Mouse (Mus musculus): Measurements from ENCODE around the gene Zfp108. TPM values are rescaled to one million over a fixed set of nuclear protein-coding genes. Genes with fewer than 3 reads are reported as not detected.
"Not testable (repeated sequence)": the region's sequence is repeated elsewhere in the genome, so short reads cannot be mapped to it uniquely, and the experiment has no call there.

Gene Zfp108
- polyA plus RNA-seq, 1 experiment from 2014 or later = 4.6 TPM

- Histone ChIP-seq H3K27ac (no peak overlapping the region), H3K27me3 (no peaks in the 10 kb centered on the region), H3K4me1 (replicated peaks) (peaks cover 20% of the 10 kb centered on the region), H3K4me2 (replicated peaks) (no peak overlapping the region), H3K9me3 (no peaks in the 10 kb centered on the region), H3K36me3 (peaks cover 9% of the 10 kb centered on the region), H3K4me3 (replicated peaks) (no peak overlapping the region), H3K9ac (replicated peaks) (no peak overlapping the region)
- no peak for ATAC-seq
- WGBS = 67% methylated on average over 24 of the region's 24 CpGs
Observed at GRCm38 (mm10) chr7:24268176-24269155, 13.9 kb downstream of the Zfp108 start.

GRCm38 (mm10) chr7:24269256-24269655 lies 14.7 kb downstream of the Zfp108 start:
- ATAC-seq = 0 out of 2 replicates have a peak, but pooled peaks have one; percentile 9
- peak overlapping the region; percentile 60; the same call in 1 of the 2 replicates for H3K4me3 ChIP-seq (replicated peaks)
- H3K9me3 ChIP-seq = no peaks in the 10 kb centered on the region
- no peaks in the 10 kb centered on the region for H3K27me3 ChIP-seq
- H3K27ac ChIP-seq = no peak overlapping the region
- 76% methylated on average over 3 of the region's 3 CpGs for WGBS
- H3K4me2 ChIP-seq (replicated peaks) = peak overlapping the region; percentile 72; the same call in 1 of the 2 replicates
- H3K36me3 ChIP-seq = peaks cover 17% of the 10 kb centered on the region
- no peak overlapping the region for H3K9ac ChIP-seq (replicated peaks)
- H3K4me1 ChIP-seq (replicated peaks) = peaks cover 20% of the 10 kb centered on the region

GRCm38 (mm10) chr7:24269667-24270287 lies 15.2 kb downstream of the Zfp108 start:
- peaks cover 20% of the 10 kb centered on the region for H3K4me1 ChIP-seq (replicated peaks)
- H3K36me3 ChIP-seq = peaks cover 22% of the 10 kb centered on the region
- H3K4me2 ChIP-seq (replicated peaks) = peak overlapping the region; percentile 72
- ATAC-seq = peak; percentile 74
- no peaks in the 10 kb centered on the region for H3K9me3 ChIP-seq
- peak overlapping the region; percentile 79 for H3K9ac ChIP-seq (replicated peaks)
- H3K4me3 ChIP-seq (replicated peaks) = peak overlapping the region; percentile 60
- WGBS = 40% methylated on average over 7 of the region's 7 CpGs
- no peak overlapping the region for H3K27ac ChIP-seq
- no peaks in the 10 kb centered on the region for H3K27me3 ChIP-seq

GRCm38 (mm10) chr7:24270288-24270672 lies 15.7 kb downstream of the Zfp108 start, which contains the start of gene Zfp93:
Zfp93 (plus strand) TSS chr7:24270420.
- Histone ChIP-seq H3K4me1 (replicated peaks) (peaks cover 20% of the 10 kb centered on the region), H3K4me3 (replicated peaks) (peak within 1 kb of the TSS; percentile 60), H3K27me3 (no peaks in the 10 kb centered on the region), H3K36me3 (peaks cover 27% of the 10 kb centered on the region), H3K4me2 (replicated peaks) (peak within 1 kb of the TSS; percentile 72), H3K9me3 (no peaks in the 10 kb centered on the region), H3K27ac (peak within 1 kb of the TSS; percentile 80), H3K9ac (replicated peaks) (peak within 1 kb of the TSS; percentile 79)
- 0% methylated on average over 12 of the region's 12 CpGs for WGBS
- ATAC-seq = peak; percentile 95

GRCm38 (mm10) chr7:24271191-24271590 lies 16.6 kb downstream of the Zfp108 start:
- no peak overlapping the region for H3K4me2 ChIP-seq (replicated peaks)
- H3K4me3 ChIP-seq (replicated peaks) = no peak overlapping the region
- H3K9me3 ChIP-seq = no peaks in the 10 kb centered on the region
- no peaks in the 10 kb centered on the region for H3K27me3 ChIP-seq
- H3K36me3 ChIP-seq = peaks cover 33% of the 10 kb centered on the region
- H3K27ac ChIP-seq = no peak overlapping the region
- peaks cover 20% of the 10 kb centered on the region for H3K4me1 ChIP-seq (replicated peaks)
- no peak for ATAC-seq
- WGBS = 95% methylated on average over 6 of the region's 6 CpGs
- H3K9ac ChIP-seq (replicated peaks) = no peak overlapping the region

GRCm38 (mm10) chr7:24274456-24274855 lies 19.9 kb downstream of the Zfp108 start:
- Histone ChIP-seq H3K36me3 (peaks cover 42% of the 10 kb centered on the region), H3K9ac (replicated peaks) (no peak overlapping the region), H3K9me3 (no peaks in the 10 kb centered on the region), H3K4me2 (replicated peaks) (no peak overlapping the region), H3K4me3 (replicated peaks) (no peak overlapping the region), H3K27me3 (no peaks in the 10 kb centered on the region), H3K27ac (no peak overlapping the region), H3K4me1 (replicated peaks) (peaks cover 11% of the 10 kb centered on the region)
- no peak for ATAC-seq
- WGBS = 92% methylated on average over 4 of the region's 4 CpGs

GRCm38 (mm10) chr7:24278771-24279170 lies 24.2 kb downstream of the Zfp108 start:
- not testable (repeated sequence) for H3K27me3 ChIP-seq; H3K4me2 ChIP-seq (replicated peaks); ATAC-seq; H3K4me3 ChIP-seq (replicated peaks); H3K27ac ChIP-seq; H3K9ac ChIP-seq (replicated peaks); H3K4me1 ChIP-seq (replicated peaks); H3K9me3 ChIP-seq
- WGBS = 83% methylated on average over 3 of the region's 3 CpGs
- peaks cover 33% of the 10 kb centered on the region for H3K36me3 ChIP-seq

GRCm38 (mm10) chr7:24280031-24280857 lies 25.6 kb downstream of the Zfp108 start:
- Histone ChIP-seq H3K4me1 (replicated peaks) (no peaks in the 10 kb centered on the region), H3K27ac (no peak overlapping the region), H3K9me3 (no peaks in the 10 kb centered on the region), H3K4me3 (replicated peaks) (no peak overlapping the region), H3K4me2 (replicated peaks) (no peak overlapping the region), H3K27me3 (no peaks in the 10 kb centered on the region), H3K36me3 (peaks cover 19% of the 10 kb centered on the region), H3K9ac (replicated peaks) (no peak overlapping the region)
- no peak for ATAC-seq
- 52% methylated on average over 10 of the region's 10 CpGs for WGBS

GRCm38 (mm10) chr7:24280858-24281145 lies 26.2 kb downstream of the Zfp108 start:
- no peak for ATAC-seq
- 50% methylated on average over 4 of the region's 4 CpGs for WGBS
- H3K27ac ChIP-seq = no peak overlapping the region
- no peak overlapping the region for H3K4me3 ChIP-seq (replicated peaks)
- H3K27me3 ChIP-seq = no peaks in the 10 kb centered on the region
- no peaks in the 10 kb centered on the region for H3K4me1 ChIP-seq (replicated peaks)
- H3K9ac ChIP-seq (replicated peaks) = no peak overlapping the region
- H3K4me2 ChIP-seq (replicated peaks) = no peak overlapping the region
- H3K9me3 ChIP-seq = no peaks in the 10 kb centered on the region
- H3K36me3 ChIP-seq = peaks cover 13% of the 10 kb centered on the region

GRCm38 (mm10) chr7:24286090-24286489 lies 31.5 kb downstream of the Zfp108 start:
- no peak overlapping the region for H3K4me3 ChIP-seq (replicated peaks)
- peaks cover 44% of the 10 kb centered on the region for H3K36me3 ChIP-seq
- WGBS = 59% methylated on average over 4 of the region's 4 CpGs
- H3K4me1 ChIP-seq (replicated peaks) = no peaks in the 10 kb centered on the region
- ATAC-seq = no peak
- no peak overlapping the region for H3K9ac ChIP-seq (replicated peaks)
- H3K27ac ChIP-seq = no peak overlapping the region
- H3K27me3 ChIP-seq = no peaks in the 10 kb centered on the region
- H3K9me3 ChIP-seq = no peaks in the 10 kb centered on the region
- H3K4me2 ChIP-seq (replicated peaks) = no peak overlapping the region

GRCm38 (mm10) chr7:24286916-24287315 lies 32.3 kb downstream of the Zfp108 start:
- 89% methylated on average over 4 of the region's 4 CpGs for WGBS
- Histone ChIP-seq H3K27ac (no peak overlapping the region), H3K9me3 (no peaks in the 10 kb centered on the region), H3K4me2 (replicated peaks) (no peak overlapping the region), H3K9ac (replicated peaks) (no peak overlapping the region), H3K4me3 (replicated peaks) (no peak overlapping the region), H3K36me3 (peaks cover 52% of the 10 kb centered on the region), H3K4me1 (replicated peaks) (no peaks in the 10 kb centered on the region), H3K27me3 (no peaks in the 10 kb centered on the region)
- ATAC-seq = no peak

GRCm38 (mm10) chr7:24287670-24288069 lies 33.1 kb downstream of the Zfp108 start:
- Histone ChIP-seq H3K4me2 (replicated peaks) (no peak overlapping the region), H3K4me1 (replicated peaks) (no peaks in the 10 kb centered on the region), H3K27me3 (no peaks in the 10 kb centered on the region), H3K27ac (no peak overlapping the region), H3K36me3 (peaks cover 60% of the 10 kb centered on the region), H3K9me3 (no peaks in the 10 kb centered on the region), H3K4me3 (replicated peaks) (no peak overlapping the region), H3K9ac (replicated peaks) (no peak overlapping the region)
- ATAC-seq = no peak
- WGBS = 93% methylated on average over 5 of the region's 5 CpGs
